Mouse (Mus musculus): ENCODE results near the gene Ddx60. TPM values are rescaled to one million over a fixed set of nuclear protein-coding genes. Genes with fewer than 3 reads are reported as not detected.
A peak's percentile ranks its signal among the peaks of the same experiment; 100 is the strongest.
"Not testable (repeated sequence)": the region's sequence is repeated elsewhere in the genome, so short reads cannot be mapped to it uniquely, and the experiment has no call there.

Ddx60 gene
- polyA plus RNA-seq, 1 experiment = 3.5 TPM

- H3K4me1 ChIP-seq (ENCODE audit: control insufficient read depth, insufficient read depth, insufficient read length, low read length) = peaks cover 4% of the 10 kb centered on the region; the same call in 1 of the 2 replicates
- H3K36me3 ChIP-seq (ENCODE audit: control insufficient read depth, insufficient read depth, low read length) = no peaks in the 10 kb centered on the region
- no peak overlapping the region for H3K4me3 ChIP-seq (ENCODE audit: low read depth, low read length)
- WGBS = 87% methylated on average over 10 of the region's 10 CpGs
- TF ChIP-seq CTCF (IDR thresholded peaks at IDR 0.05; ENCODE audit: extremely low read depth, insufficient read length, insufficient replicate concordance, low read depth, low read length) (no peak), POLR2A (IDR thresholded peaks at IDR 0.05; ENCODE audit: low read depth, low read length) (no peak)
- H3K27me3 ChIP-seq (ENCODE audit: control insufficient read depth, insufficient read depth, low read length) = no peaks in the 10 kb centered on the region
- no peak overlapping the region for H3K27ac ChIP-seq (ENCODE audit: insufficient read depth, low read depth, low read length)
These were observed 6.3 kb upstream of the Ddx60 start for GRCm38 (mm10) chr8:61921454-61922054.

- TF ChIP-seq POLR2A (IDR thresholded peaks at IDR 0.05; ENCODE audit: low read depth, low read length) (no peak), CTCF (IDR thresholded peaks at IDR 0.05; ENCODE audit: extremely low read depth, insufficient read length, insufficient replicate concordance, low read depth, low read length) (no peak)
- Histone ChIP-seq H3K4me1 (ENCODE audit: control insufficient read depth, insufficient read depth, insufficient read length, low read length) (peaks cover 4% of the 10 kb centered on the region; the same call in 1 of the 2 replicates), H3K27ac (ENCODE audit: insufficient read depth, low read depth, low read length) (peak overlapping the region; percentile 55), H3K4me3 (ENCODE audit: low read depth, low read length) (no peak overlapping the region), H3K36me3 (ENCODE audit: control insufficient read depth, insufficient read depth, low read length) (no peaks in the 10 kb centered on the region), H3K27me3 (ENCODE audit: control insufficient read depth, insufficient read depth, low read length) (no peaks in the 10 kb centered on the region)
- 74% methylated on average over 1 of the region's 1 CpGs for WGBS
These were observed 3.4 kb upstream of the Ddx60 start for GRCm38 (mm10) chr8:61924518-61924917.

- Histone ChIP-seq H3K27me3 (ENCODE audit: control insufficient read depth, insufficient read depth, low read length) (no peaks in the 10 kb centered on the region), H3K27ac (ENCODE audit: insufficient read depth, low read depth, low read length) (no peak overlapping the region), H3K4me1 (ENCODE audit: control insufficient read depth, insufficient read depth, insufficient read length, low read length) (peaks cover 2% of the 10 kb centered on the region), H3K4me3 (ENCODE audit: low read depth, low read length) (no peak overlapping the region), H3K36me3 (ENCODE audit: control insufficient read depth, insufficient read depth, low read length) (0 out of 2 replicates have a peak, but pooled peaks cover 1% of the 10 kb centered on the region)
- 33% methylated on average over 2 of the region's 2 CpGs for WGBS
- TF ChIP-seq CTCF (IDR thresholded peaks at IDR 0.05; ENCODE audit: extremely low read depth, insufficient read length, insufficient replicate concordance, low read depth, low read length) (no peak), POLR2A (IDR thresholded peaks at IDR 0.05; ENCODE audit: low read depth, low read length) (no peak)
These were observed 5.4 kb downstream of the Ddx60 start for GRCm38 (mm10) chr8:61933243-61933642.

GRCm38 (mm10) chr8:61937576-61937975, 9.7 kb downstream of the Ddx60 start:
- WGBS = 94% methylated on average over 2 of the region's 2 CpGs
- H3K4me1 ChIP-seq (ENCODE audit: control insufficient read depth, insufficient read depth, insufficient read length, low read length) = peaks cover 2% of the 10 kb centered on the region; the same call in 1 of the 2 replicates
- TF ChIP-seq POLR2A (IDR thresholded peaks at IDR 0.05; ENCODE audit: low read depth, low read length) = no peak
- no peak for TF ChIP-seq CTCF (IDR thresholded peaks at IDR 0.05; ENCODE audit: extremely low read depth, insufficient read length, insufficient replicate concordance, low read depth, low read length)
- no peaks in the 10 kb centered on the region for H3K27me3 ChIP-seq (ENCODE audit: control insufficient read depth, insufficient read depth, low read length)
- no peak overlapping the region for H3K27ac ChIP-seq (ENCODE audit: insufficient read depth, low read depth, low read length)
- peaks cover 9% of the 10 kb centered on the region; the same call in 1 of the 2 replicates for H3K36me3 ChIP-seq (ENCODE audit: control insufficient read depth, insufficient read depth, low read length)
- no peak overlapping the region for H3K4me3 ChIP-seq (ENCODE audit: low read depth, low read length)

GRCm38 (mm10) chr8:61964591-61965375, 36.9 kb downstream of the Ddx60 start:
- not testable (repeated sequence) for H3K4me1 ChIP-seq (ENCODE audit: control insufficient read depth, insufficient read depth, insufficient read length, low read length); H3K36me3 ChIP-seq (ENCODE audit: control insufficient read depth, insufficient read depth, low read length); H3K27me3 ChIP-seq (ENCODE audit: control insufficient read depth, insufficient read depth, low read length); H3K27ac ChIP-seq (ENCODE audit: insufficient read depth, low read depth, low read length); H3K4me3 ChIP-seq (ENCODE audit: low read depth, low read length)
- WGBS = 72% methylated on average over 4 of the region's 4 CpGs

GRCm38 (mm10) chr8:61969581-61969980, 41.7 kb downstream of the Ddx60 start:
- Histone ChIP-seq H3K27me3 (ENCODE audit: control insufficient read depth, insufficient read depth, low read length) (no peaks in the 10 kb centered on the region), H3K36me3 (ENCODE audit: control insufficient read depth, insufficient read depth, low read length) (0 out of 2 replicates have a peak, but pooled peaks cover 2% of the 10 kb centered on the region), H3K4me3 (ENCODE audit: low read depth, low read length) (no peak overlapping the region), H3K4me1 (ENCODE audit: control insufficient read depth, insufficient read depth, insufficient read length, low read length) (no peaks in the 10 kb centered on the region), H3K27ac (ENCODE audit: insufficient read depth, low read depth, low read length) (no peak overlapping the region)
- TF ChIP-seq POLR2A (IDR thresholded peaks at IDR 0.05; ENCODE audit: low read depth, low read length) (no peak), CTCF (IDR thresholded peaks at IDR 0.05; ENCODE audit: extremely low read depth, insufficient read length, insufficient replicate concordance, low read depth, low read length) (no peak)
- WGBS = 86% methylated on average over 3 of the region's 3 CpGs

- peaks cover 8% of the 10 kb centered on the region for H3K36me3 ChIP-seq (ENCODE audit: control insufficient read depth, insufficient read depth, low read length)
- no peaks in the 10 kb centered on the region for H3K4me1 ChIP-seq (ENCODE audit: control insufficient read depth, insufficient read depth, insufficient read length, low read length)
- H3K27ac ChIP-seq (ENCODE audit: insufficient read depth, low read depth, low read length) = no peak overlapping the region
- 81% methylated on average over 4 of the region's 4 CpGs for WGBS
- H3K4me3 ChIP-seq (ENCODE audit: low read depth, low read length) = no peak overlapping the region
- TF ChIP-seq CTCF (IDR thresholded peaks at IDR 0.05; ENCODE audit: extremely low read depth, insufficient read length, insufficient replicate concordance, low read depth, low read length) (no peak), POLR2A (IDR thresholded peaks at IDR 0.05; ENCODE audit: low read depth, low read length) (no peak)
- H3K27me3 ChIP-seq (ENCODE audit: control insufficient read depth, insufficient read depth, low read length) = no peaks in the 10 kb centered on the region
These were observed 57.1 kb downstream of the Ddx60 start for GRCm38 (mm10) chr8:61984941-61985340.
